Mouse (Mus musculus) T-helper 1 cell (primary cell): ENCODE results near the gene Chst8.

Experiments used
- in situ Hi-C: fragments of 300-600 bp; cut with MboI, MseI; formaldehyde crosslinking; loops from one replicate; pipeline ENCODE4 v1.15.1; 2025; ENCODE audit warnings: high pct_unique_total_duplicates

The Chst8 gene

GRCm38 (mm10) chr7:34714848-34715460, 97.6 kb downstream of the Chst8 start:
- in situ Hi-C loops = no loop called here

DNA sequence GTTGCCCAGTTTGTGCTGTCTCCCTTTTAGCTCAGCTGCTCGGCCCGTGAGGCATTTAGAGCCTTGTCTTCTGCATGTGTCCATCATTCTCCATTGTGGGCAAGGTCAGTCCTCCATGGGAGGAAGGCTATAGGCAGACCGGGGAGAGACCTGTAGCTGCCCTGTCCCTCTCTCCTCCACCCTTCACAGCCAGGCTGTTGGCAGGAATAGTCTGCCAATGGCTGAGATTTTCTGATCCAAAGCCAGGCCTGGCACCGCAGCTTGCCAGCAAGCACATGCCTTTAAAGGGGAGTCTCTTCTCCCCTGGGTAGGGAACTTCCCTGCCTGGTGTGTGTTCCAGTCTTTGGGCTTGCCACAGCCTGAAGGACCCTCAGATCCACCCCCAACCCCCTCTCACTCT, 103.4 kb downstream of the Chst8 start:
- in situ Hi-C loops = no loop called here

DNA sequence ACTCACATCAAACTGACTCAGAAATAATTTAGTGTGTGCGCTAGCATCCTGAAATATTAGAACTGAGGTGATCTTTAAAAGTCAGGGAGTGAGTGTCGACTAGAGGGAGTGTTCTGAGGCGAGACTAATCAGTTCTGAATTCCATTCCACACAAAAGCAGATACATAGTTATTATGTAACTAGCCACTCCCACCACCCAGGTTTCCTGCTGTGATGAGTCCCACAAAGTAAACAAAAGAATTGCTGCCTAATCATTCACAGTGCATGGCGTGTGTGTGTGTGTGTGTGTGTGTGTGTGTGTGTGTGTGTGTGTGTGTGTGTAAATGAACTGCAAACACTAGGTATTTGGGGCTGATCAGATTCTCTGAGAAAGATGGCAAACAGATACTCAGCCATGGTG, 108.1 kb downstream of the Chst8 start:
- in situ Hi-C loops = no loop called here

DNA sequence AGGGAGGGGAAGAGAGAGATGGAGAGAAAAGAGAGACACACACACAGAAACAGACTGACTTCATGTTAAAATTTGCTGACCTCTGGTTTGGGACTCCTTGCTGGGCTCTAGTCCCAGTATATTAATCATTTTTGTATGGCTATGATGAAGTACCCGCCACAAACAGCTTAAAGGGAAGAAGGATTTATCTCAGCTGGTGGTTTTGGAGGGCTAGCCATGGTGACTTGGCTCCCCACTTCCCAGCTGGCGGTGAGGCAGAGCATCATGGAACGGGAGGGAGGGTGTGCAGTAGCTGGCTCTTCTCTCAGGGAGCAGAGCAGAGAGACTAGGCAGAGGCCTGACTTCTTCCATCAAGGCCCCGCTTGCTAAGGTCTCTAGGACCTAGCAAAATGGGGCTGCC, 109.1 kb downstream of the Chst8 start:
- in situ Hi-C loops = no loop called here

DNA sequence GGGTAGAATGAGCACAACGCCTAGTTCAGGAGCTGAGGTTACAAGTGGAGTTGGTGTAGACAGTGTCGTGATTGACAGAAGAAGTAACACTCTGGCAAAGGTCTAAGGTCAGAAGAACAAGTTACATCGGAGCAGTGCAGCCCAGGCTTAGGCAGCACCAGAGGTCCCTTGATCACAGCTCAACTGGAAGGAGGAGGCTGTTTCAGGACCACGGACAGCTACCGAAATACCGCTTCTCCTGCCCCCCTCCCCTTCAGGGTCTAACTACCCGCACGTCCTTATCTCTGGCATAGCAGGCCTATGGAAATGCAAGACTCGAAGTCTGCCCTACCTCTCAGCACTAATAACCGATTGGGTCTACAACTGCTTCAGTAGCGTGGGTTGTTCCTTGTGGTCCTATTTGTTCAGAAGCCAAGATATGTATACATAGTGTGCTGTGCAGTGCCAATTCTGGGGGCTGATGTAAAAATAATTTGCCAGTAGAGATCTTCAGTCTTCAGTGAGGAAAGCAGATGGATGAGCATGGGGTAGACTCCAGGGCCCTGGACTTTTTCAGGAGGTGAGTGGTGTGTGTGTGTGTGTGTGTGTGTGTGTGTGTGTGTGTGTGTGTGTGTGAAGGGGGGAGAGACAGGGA, 109.7 kb downstream of the Chst8 start:
- in situ Hi-C loops = no loop called here

- in situ Hi-C loops = no loop called here
These were observed 112.6 kb downstream of the Chst8 start for GRCm38 (mm10) chr7:34699888-34700287.

GRCm38 (mm10) chr7:34698221-34698620, 114.3 kb downstream of the Chst8 start:
- in situ Hi-C loops = no loop called here

DNA sequence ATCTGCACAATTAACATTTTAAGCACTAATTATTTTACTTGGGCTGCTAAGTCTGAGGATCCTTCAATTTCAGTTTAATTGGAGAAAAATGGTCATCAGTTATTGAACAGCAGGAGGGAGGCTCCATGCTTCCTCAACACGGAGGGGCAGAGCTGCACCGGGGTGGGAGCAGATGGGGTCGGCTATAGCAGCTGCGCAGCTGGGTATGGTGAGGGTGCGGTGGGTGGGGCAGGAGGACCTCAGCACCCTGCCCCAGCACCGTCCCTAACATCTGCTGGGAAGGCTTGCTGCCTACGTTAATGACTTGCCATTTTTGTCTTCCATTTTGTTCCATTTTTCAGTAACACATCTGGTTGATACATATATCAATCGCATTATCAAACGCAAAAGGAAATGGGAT, 116.4 kb downstream of the Chst8 start:
- in situ Hi-C loops = no loop called here

- in situ Hi-C loops = no loop called here
These were observed 117.6 kb downstream of the Chst8 start for GRCm38 (mm10) chr7:34694898-34695297.

GRCm38 (mm10) chr7:34693916-34694315, 118.6 kb downstream of the Chst8 start:
- in situ Hi-C loops = no loop called here

DNA sequence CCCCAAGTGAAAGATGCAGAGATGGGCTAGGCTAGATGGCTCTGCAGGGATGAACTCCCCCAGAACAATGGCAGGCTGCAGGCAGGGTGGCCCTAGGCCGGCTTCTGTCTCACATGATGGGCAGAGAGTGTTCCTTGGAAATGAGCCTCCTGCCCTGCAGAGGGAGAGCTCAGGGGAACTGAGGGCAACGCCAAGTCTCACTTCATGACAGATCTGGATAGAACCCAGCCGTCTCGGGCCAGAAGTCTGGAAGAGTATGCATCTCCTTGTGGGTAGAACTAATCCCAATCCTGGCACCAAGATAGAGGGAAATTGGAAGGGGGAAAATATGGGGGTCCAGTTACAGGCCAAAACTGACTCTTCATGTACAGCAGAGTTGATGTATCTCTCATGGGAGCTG, 119.4 kb downstream of the Chst8 start:
- in situ Hi-C loops = no loop called here

DNA sequence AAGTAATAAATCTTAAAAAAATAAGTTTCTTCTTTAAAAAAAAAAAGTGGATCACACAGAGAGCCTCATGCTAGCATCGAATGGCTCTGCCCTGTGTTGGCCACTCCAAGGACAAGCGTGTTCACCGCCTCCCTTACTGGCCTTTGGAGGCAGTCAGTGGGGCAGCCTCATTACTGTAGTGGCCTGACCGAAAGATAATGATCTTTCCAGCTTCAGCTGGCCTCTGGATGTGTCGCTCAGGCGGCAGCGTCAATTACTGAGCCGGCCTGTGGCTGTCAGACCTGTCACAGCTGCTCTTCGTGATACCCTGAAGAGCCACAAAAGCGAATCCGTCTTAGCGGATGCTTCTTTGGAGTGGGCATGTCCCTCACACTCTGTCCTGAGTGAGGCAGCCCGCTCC, 122.4 kb downstream of the Chst8 start:
- in situ Hi-C loops = no loop called here

GRCm38 (mm10) chr7:34689028-34689427, 123.5 kb downstream of the Chst8 start:
- in situ Hi-C loops = no loop called here

- in situ Hi-C loops = no loop called here
These were observed 126.7 kb downstream of the Chst8 start for GRCm38 (mm10) chr7:34685801-34686200.

GRCm38 (mm10) chr7:34685176-34685575, 127.3 kb downstream of the Chst8 start:
- in situ Hi-C loops = no loop called here

DNA sequence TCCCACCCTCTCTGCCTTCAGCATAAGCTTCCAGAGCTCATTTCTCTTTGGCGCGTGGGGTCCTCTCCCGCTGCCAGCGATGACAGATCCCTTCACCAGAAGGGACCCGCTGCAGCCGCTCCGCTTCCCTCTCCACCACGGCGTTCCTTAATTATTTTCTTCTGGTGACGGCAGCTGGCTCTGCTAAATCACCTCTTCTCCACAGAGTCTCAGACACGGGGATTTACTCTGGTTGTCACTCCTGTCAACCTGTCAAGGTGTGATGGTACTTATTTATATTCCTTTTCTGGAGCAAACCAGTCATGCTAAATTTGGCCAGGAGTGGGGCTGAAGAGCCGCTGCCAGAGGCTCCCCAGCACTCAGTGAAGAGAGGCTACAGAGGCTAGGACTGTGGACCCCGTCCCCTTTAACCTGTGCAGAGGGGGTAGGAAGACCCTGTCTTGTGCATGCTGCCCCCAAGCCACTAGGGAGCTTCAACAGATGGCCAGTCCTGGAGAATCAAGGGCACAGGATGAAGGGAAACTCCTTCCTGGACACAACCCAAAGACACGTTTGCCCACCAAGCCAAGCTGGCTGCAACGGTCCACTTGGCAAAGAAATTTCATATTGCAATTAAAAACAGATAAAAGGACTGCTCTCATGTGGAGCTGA, 131.6 kb downstream of the Chst8 start:
- in situ Hi-C loops = no loop called here

DNA sequence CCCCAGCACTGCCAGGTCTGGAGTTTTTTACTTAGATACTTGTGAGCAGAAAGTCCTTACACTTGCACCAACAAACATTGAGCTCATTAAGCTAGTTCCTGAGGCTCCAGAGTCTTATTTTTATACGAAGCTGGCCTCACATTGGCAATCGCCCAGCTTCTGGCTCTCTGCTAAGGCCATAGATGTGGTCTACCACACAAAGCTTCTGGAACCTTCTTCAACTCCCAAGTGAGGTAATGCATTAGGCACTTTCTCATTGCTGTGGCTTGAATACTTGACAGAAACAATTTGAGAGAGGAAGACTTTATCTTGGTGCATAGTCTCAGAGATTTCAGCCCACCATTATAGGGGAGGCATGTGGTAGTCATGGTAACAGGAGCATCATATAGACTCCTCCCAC, 132.6 kb downstream of the Chst8 start:
- in situ Hi-C loops = loop anchor here (10.0 kb wide), 2 partner anchors 425 to 495 kb away; partner anchors contain the start of gene Gm6096

DNA sequence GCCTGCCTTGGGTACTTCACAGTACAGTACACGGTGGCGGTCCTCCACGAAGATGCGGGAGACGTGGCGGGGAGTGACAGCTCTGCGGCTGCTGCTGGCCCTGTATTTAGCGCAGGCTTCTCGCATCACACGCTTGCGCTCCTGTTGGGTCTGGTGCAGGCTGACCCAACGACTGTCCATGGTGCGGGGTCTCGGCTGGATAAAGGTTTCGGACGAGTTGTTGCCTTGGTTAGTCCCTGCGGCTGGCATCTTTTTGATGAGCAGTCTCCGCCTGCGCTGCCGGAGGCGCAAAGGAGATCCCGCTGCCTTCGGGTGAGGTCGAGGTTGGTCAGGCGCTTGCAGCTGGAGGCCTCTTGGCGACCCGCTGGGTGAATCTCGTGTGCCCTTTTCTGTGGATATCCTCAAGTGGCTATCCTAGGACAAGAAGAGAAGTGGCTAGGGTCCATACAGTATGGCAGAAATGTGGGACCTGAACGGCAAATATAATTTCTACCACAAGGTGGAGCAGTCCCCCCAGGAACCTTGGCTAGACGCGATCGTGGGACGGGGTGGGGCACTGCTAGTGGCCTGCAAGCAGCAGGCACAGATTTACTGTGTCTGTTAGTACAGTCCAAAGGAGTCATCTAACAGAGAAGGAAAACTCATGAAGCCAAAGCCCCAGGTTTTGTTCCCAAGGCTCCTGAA, 136.5 kb downstream of the Chst8 start:
- in situ Hi-C loops = loop anchor here (10.0 kb wide), 2 partner anchors 421 to 499 kb away; partner anchors contain the start of gene Gm6096

- in situ Hi-C loops = loop anchor here (10.0 kb wide), 2 partner anchors 420 to 500 kb away; partner anchors contain the start of gene Gm6096
These were observed 137.3 kb downstream of the Chst8 start for GRCm38 (mm10) chr7:34675120-34675790.

- in situ Hi-C loops = loop anchor here (5.0 to 10.0 kb wide), 3 partner anchors 271 to 502 kb away; partner anchors contain the start of gene Gm6096
These were observed 139.6 kb downstream of the Chst8 start for GRCm38 (mm10) chr7:34672916-34673315.

- in situ Hi-C loops = loop anchor here (5.0 to 10.0 kb wide), 3 partner anchors 270 to 503 kb away; partner anchors contain the start of gene Gm6096
These were observed 140.6 kb downstream of the Chst8 start for GRCm38 (mm10) chr7:34671911-34672310.
